Mouse (Mus musculus): Measurements from ENCODE around the gene Larp1. TPM values are rescaled to one million over a fixed set of nuclear protein-coding genes. Genes with fewer than 3 reads are reported as not detected.
"Not testable (repeated sequence)": the region's sequence is repeated elsewhere in the genome, so short reads cannot be mapped to it uniquely, and the experiment has no call there.

Gene Larp1
- polyA plus RNA-seq, 1 experiment from 2014 or later = 19.0 TPM

DNA sequence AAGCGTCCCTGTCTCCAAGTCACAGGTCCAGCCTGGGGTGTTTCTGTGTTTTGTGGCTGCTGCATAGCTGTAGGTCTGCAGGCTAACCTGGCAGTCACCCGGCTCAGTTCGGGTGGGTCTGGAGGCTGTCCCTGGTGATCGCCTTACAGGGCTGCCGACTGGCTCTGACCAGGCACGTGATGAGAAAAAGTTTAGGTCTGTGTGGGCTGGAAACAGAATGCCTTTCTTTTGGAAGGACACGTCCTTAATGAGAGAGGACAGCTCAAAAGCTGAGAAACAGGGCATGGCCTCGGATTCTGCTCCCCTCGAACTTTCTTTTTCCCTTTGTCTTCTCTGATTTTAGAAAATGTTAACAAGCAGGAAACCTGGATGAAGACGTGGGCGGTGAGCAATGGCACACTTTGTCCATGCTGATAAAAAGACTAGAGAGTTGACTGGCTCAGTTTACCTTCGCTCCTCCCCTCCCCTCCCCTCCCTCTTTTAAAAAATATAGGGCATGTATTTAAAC lies 84.2 kb downstream of the Larp1 start, which contains the start of gene Gm12248:
TSS of gene Gm12248 (minus strand) at position 114 of the 508 bp plus-strand sequence.
- Histone ChIP-seq H3K4me3 (peak within 1 kb of the TSS; percentile 11), H3K4me1 (peaks cover 6% of the 10 kb centered on the region; the same call in 1 of the 2 replicates), H3K4me2 (peak within 1 kb of the TSS; percentile 48), H3K27me3 (peaks cover 5% of the 10 kb centered on the region; the same call in 1 of the 2 replicates), H3K9ac (peak within 1 kb of the TSS; percentile 15; the same call in 1 of the 2 replicates), H3K36me3 (no peaks in the 10 kb centered on the region), H3K27ac (no peak within 1 kb of the TSS), H3K9me3 (no peaks in the 10 kb centered on the region)
- peak; percentile 74; the same call in 1 of the 2 replicates for ATAC-seq (ENCODE audit: borderline replicate concordance, extremely low read depth, low FRiP score, low TSS enrichment)
- 13% methylated on average over 12 of the region's 12 CpGs for WGBS

DNA sequence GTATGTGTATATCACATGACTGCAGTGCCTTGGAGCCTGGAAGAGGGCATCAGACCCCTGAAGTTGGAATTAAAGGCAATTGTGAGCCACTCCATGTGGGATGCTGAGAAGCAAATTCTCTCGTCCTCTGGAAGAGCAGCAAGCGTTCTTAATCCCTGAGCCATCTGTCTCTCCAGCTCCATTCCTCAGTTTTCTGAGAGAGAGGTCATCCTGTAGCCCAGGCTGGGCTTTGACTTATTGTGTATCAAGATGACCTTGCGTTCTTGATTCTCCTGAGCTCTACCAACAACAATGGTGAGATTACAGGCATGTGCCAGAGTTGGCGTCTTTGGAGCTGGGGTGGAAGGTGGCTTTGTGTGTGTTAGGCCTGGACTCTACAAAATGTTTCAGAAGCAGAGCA lies 85.9 kb downstream of the Larp1 start:
- Histone ChIP-seq H3K4me2 (no peak overlapping the region), H3K4me1 (peaks cover 6% of the 10 kb centered on the region; the same call in 1 of the 2 replicates), H3K9me3 (no peaks in the 10 kb centered on the region), H3K27me3 (peaks cover 15% of the 10 kb centered on the region; the same call in 1 of the 2 replicates), H3K9ac (no peak overlapping the region), H3K36me3 (no peaks in the 10 kb centered on the region), H3K27ac (no peak overlapping the region), H3K4me3 (no peak overlapping the region)
- ATAC-seq (ENCODE audit: borderline replicate concordance, extremely low read depth, low FRiP score, low TSS enrichment) = no peak
- WGBS = 74% methylated on average over 4 of the region's 4 CpGs

DNA sequence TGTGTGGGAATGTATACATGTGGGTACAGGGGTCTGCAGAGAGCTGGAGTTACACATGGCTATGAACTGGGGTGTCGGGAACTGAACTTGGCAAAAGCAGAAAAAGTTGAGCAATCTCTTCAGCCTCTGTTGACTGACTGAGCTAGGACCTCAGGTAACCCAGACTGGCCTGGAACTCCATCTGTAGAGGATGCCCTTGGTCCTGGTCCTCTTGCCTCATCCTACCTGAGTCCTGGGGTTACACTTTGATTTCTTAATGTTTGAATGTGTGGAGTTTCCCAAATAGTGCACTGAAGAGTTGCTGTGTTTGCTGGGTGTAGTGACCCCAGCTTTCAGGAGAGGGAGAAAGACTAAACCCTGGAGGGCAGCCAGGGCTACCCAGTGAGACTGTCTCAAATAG lies 86.7 kb downstream of the Larp1 start:
- Histone ChIP-seq H3K4me1 (peaks cover 6% of the 10 kb centered on the region; the same call in 1 of the 2 replicates), H3K27me3 (peaks cover 15% of the 10 kb centered on the region; the same call in 1 of the 2 replicates), H3K4me2 (no peak overlapping the region), H3K27ac (no peak overlapping the region), H3K36me3 (no peaks in the 10 kb centered on the region), H3K4me3 (no peak overlapping the region), H3K9me3 (no peaks in the 10 kb centered on the region), H3K9ac (no peak overlapping the region)
- 83% methylated on average over 1 of the region's 1 CpGs for WGBS
- ATAC-seq (ENCODE audit: borderline replicate concordance, extremely low read depth, low FRiP score, low TSS enrichment) = no peak

DNA sequence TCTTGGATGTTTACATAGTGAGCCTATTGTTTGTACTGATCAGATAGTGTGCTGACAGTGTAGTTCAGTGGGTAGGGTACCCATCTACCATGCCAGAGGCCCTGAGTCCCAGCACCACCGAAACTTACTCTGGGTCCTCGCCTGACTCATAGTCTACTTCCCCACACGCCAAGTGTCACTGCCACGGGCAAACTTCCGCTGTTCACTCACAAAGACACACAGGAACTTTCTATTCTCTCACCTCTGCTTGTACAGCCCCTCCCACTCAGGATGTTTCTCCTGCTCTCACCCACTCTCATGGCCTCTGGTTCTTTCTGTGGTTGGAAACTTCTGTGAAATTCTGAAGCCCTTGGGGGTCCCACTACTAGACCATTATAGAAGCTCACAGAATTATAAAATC lies 87.3 kb downstream of the Larp1 start:
- no peaks in the 10 kb centered on the region for H3K9me3 ChIP-seq
- no peaks in the 10 kb centered on the region for H3K36me3 ChIP-seq
- peaks cover 6% of the 10 kb centered on the region; the same call in 1 of the 2 replicates for H3K4me1 ChIP-seq
- H3K9ac ChIP-seq = no peak overlapping the region
- peaks cover 15% of the 10 kb centered on the region; the same call in 1 of the 2 replicates for H3K27me3 ChIP-seq
- WGBS = 51% methylated on average over 5 of the region's 5 CpGs
- H3K4me3 ChIP-seq = no peak overlapping the region
- H3K4me2 ChIP-seq = no peak overlapping the region
- ATAC-seq (ENCODE audit: borderline replicate concordance, extremely low read depth, low FRiP score, low TSS enrichment) = no peak
- no peak overlapping the region for H3K27ac ChIP-seq

DNA sequence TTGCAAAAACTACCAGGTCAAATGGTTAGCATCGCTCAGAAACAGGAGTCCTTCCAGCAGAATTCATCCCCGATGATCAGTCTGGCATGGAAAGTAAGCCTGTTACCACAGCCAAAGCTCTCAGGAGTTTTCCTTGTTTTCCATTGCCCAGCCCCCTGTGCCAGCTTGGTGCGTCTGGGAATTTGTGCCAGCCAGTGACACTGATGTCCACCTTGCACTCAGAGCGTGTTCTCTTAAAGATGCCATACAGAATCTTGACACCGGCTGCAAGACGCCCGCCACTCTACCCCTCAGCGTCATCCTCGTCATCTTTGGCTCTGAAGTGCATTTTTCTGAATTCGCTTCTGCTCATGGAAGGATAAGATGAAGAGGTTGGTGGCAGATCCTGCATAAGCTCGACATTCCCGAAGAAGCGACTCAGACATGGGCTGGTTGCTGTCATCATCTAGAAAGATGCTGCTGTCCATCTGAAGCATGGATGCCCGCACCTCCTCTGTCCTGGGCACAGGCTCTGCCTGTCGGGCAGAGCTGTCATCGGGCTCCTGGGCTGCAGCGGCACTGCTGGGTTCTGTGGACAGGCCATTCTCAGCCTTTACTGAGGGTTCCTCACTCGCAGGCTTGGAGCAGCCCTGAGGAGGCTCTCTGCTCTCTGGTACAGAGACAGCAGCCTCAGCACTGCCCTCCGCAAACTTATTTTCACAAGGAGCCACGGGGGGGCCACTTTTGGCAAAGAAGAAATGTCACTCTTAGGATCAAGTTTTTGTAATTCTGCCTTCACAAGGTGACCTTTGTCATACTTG lies 88.2 kb downstream of the Larp1 start:
- H3K27me3 ChIP-seq = peaks cover 15% of the 10 kb centered on the region; the same call in 1 of the 2 replicates
- no peak overlapping the region for H3K27ac ChIP-seq
- H3K36me3 ChIP-seq = no peaks in the 10 kb centered on the region
- H3K4me3 ChIP-seq = peak overlapping the region; percentile 40
- 36% methylated on average over 20 of the region's 20 CpGs for whole genome bisulfite sequencing
- H3K9ac ChIP-seq = no peak overlapping the region
- H3K4me2 ChIP-seq = peak overlapping the region; percentile 81
- peaks cover 6% of the 10 kb centered on the region; the same call in 1 of the 2 replicates for H3K4me1 ChIP-seq
- ATAC-seq (ENCODE audit: borderline replicate concordance, extremely low read depth, low FRiP score, low TSS enrichment) = no peak
- H3K9me3 ChIP-seq = no peaks in the 10 kb centered on the region

DNA sequence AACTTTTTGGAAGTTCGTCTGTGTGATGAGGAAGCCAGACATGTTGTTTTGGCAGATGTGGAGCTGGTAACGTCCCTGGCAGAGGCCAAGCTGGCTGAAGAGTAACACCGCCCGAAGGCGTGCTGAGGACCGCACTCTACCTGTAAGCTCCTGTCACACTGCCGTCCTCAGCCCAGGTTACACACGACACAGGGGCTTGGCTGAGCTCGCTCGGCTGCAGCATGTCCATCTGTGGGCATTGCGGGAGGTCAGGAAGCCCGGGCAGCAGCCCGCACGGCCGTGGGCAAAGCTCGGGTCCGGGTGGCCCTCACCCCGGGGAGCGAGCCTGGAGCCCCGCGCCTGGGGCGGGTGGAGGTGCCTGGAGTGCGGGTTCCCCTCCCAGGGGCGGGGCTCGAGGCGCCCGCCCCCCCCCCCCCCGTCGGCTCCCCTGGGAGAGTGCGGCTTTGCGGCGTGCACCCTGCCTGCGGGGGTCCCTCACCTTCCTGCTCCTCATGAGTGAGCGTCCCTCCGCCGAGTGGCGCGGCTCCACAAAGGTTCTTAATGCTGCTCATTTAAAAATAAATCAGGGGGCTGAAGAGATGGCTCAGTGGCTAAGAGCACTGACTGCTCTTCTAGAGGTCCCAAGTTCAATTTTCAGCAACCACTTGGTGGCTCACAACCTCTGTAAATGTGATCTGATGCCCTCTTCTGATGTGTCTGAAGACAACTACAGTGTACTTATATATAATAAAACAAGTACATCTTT lies 88.9 kb downstream of the Larp1 start:
- ATAC-seq (ENCODE audit: borderline replicate concordance, extremely low read depth, low FRiP score, low TSS enrichment) = peak; percentile 32; the same call in 1 of the 2 replicates
- peak overlapping the region; percentile 40 for H3K4me3 ChIP-seq
- no peaks in the 10 kb centered on the region for H3K9me3 ChIP-seq
- H3K9ac ChIP-seq = 0 out of 2 replicates have a peak overlapping the region, but pooled peaks have one; percentile 11
- WGBS = 2% methylated on average over 32 of the region's 38 CpGs
- no peaks in the 10 kb centered on the region for H3K36me3 ChIP-seq
- H3K4me1 ChIP-seq = peaks cover 3% of the 10 kb centered on the region; the same call in 1 of the 2 replicates
- H3K27me3 ChIP-seq = peaks cover 15% of the 10 kb centered on the region; the same call in 1 of the 2 replicates
- H3K4me2 ChIP-seq = peak overlapping the region; percentile 81
- no peak overlapping the region for H3K27ac ChIP-seq

DNA sequence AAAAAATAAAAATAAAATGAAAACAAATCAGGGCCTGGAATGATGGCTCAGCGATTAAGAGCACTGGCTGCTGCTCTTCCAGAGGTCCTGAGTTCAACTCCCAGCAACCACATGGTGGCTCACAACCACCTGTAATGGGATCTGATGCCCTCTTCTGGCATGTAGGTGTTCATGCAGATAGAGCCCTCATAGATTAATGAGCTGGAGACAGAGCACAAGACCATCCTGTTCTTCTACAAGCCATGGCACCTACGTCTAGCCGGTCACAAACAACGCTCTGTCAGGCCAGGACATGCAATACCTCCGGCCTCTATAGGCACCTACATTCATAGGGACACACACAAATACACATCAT lies 89.5 kb downstream of the Larp1 start:
- H3K9ac ChIP-seq; H3K36me3 ChIP-seq; ATAC-seq (ENCODE audit: borderline replicate concordance, extremely low read depth, low FRiP score, low TSS enrichment); H3K27ac ChIP-seq; H3K4me1 ChIP-seq; H3K9me3 ChIP-seq: not testable (repeated sequence)
- H3K27me3 ChIP-seq = peaks cover 15% of the 10 kb centered on the region; the same call in 1 of the 2 replicates
- H3K4me2 ChIP-seq = peak overlapping the region; percentile 81; the same call in 1 of the 2 replicates
- 58% methylated on average over 5 of the region's 5 CpGs for WGBS
- peak overlapping the region; percentile 40; the same call in 1 of the 2 replicates for H3K4me3 ChIP-seq

DNA sequence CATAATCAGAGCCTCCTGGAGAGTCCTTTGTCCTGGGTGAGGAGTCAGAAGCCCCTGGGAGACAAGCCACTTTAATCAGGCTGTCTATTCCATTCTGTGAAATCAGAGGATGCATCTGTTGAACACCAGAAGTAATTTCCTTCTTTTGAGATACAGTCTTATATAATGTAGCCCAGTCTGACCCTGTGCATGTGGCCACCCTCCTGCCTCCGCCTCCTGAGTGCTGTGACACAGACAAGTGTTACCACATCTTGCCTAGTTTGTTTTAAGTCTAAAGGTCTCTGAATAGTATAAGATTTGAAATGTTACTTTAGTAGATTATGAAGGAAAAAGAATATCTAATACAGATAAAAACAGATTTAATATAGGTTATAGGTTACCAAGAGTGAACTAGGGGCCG lies 91.1 kb downstream of the Larp1 start:
- H3K4me2 ChIP-seq = no peak overlapping the region
- 93% methylated on average over 2 of the region's 2 CpGs for WGBS
- H3K9me3 ChIP-seq = no peaks in the 10 kb centered on the region
- no peak overlapping the region for H3K27ac ChIP-seq
- no peak overlapping the region for H3K4me3 ChIP-seq
- no peak overlapping the region for H3K9ac ChIP-seq
- H3K4me1 ChIP-seq = peaks cover 8% of the 10 kb centered on the region
- no peaks in the 10 kb centered on the region for H3K36me3 ChIP-seq
- H3K27me3 ChIP-seq = peaks cover 15% of the 10 kb centered on the region; the same call in 1 of the 2 replicates
- no peak for ATAC-seq (ENCODE audit: borderline replicate concordance, extremely low read depth, low FRiP score, low TSS enrichment)

DNA sequence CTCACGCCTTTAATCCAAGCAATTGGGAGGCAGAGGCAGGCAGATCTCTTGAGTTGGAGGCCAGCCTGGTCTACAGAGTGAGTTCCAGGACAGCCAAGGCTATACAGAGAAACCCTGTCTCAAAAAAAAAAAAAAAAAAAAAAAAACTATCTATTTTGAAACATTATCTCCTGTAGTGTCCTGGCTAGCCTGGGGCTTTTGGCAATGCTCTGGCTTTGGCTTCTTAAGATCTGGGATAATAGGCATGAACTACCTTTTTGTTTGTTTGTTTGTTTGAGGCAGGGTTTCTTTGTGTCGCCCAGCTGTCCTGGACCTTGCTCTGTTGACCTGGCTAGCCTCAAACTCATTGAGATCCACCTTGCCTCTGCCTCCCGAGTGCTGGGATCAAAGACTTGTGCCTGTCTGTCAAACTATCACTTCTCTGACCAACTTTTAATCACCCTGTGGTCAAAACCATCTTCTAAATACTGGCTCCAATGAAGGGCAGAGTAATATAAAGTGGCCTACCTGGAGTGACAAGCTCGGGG lies 92.4 kb downstream of the Larp1 start:
- WGBS = 66% methylated on average over 4 of the region's 4 CpGs
- Histone ChIP-seq H3K4me2 (no peak overlapping the region), H3K36me3 (no peaks in the 10 kb centered on the region), H3K27me3 (peaks cover 15% of the 10 kb centered on the region; the same call in 1 of the 2 replicates), H3K9ac (no peak overlapping the region), H3K4me1 (peaks cover 13% of the 10 kb centered on the region), H3K4me3 (no peak overlapping the region), H3K9me3 (no peaks in the 10 kb centered on the region), H3K27ac (no peak overlapping the region)
- no peak for ATAC-seq (ENCODE audit: borderline replicate concordance, extremely low read depth, low FRiP score, low TSS enrichment)

DNA sequence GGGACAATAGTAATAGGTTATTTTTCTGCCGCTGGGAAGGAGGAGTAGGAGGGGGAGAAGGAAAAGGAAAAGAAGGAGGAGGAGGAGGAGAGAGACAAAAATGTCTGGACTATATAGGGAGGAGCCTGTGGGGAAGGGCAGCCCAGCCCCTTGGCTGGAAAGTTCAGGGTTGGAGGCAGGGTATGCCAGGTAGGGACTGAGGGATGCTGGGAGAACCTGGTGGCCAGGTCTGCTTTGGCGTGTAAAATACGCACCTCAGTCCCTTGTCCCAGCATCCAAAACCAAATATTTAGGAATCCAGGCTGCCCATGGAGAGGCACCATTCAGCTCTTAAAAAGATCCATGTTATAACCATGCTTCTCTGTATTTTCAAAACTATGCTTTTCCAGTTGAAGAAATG lies 93.3 kb downstream of the Larp1 start:
- H3K27ac ChIP-seq = no peak overlapping the region
- H3K4me1 ChIP-seq = peaks cover 13% of the 10 kb centered on the region
- H3K9ac ChIP-seq = no peak overlapping the region
- no peaks in the 10 kb centered on the region for H3K36me3 ChIP-seq
- peaks cover 11% of the 10 kb centered on the region; the same call in 1 of the 2 replicates for H3K27me3 ChIP-seq
- no peak overlapping the region for H3K4me3 ChIP-seq
- 66% methylated on average over 3 of the region's 3 CpGs for WGBS
- no peak overlapping the region for H3K4me2 ChIP-seq
- H3K9me3 ChIP-seq = no peaks in the 10 kb centered on the region
- no peak for ATAC-seq (ENCODE audit: borderline replicate concordance, extremely low read depth, low FRiP score, low TSS enrichment)

DNA sequence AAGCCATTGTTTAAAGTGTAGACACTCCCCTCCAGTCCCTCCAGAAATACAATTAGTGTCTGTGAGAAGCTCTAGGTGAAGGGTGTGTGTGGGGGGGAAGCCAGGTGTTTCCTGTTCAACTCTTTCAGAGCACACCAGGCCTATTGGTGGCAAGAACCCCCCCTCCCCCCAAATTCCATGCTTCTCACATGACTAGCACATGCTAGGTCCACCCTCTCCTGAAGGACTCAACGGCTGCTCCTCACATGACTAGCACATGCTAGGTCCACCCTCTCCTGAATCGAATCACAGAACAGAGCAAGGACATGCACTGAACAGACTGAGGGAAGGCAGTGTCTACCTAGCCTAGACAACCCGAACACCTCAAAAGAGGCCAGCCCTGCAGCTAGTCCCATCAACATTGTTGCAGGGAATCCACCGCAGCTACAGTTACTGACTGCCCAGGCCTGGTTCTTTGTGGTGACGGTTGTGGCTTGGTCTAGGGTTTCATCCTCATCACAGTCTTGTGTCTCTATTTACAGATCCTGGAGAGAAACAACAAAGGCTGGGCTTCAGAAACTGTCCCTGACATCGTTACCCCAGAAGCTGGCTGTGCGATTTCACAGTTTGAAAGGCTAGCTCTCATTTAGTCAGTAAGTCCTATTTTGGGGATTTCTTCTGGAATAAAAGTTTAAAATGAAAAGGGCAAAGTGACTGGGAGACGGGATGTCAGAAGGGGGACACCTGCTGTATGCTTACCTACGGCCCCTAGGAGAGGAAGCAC lies 93.9 kb downstream of the Larp1 start:
- H3K9me3 ChIP-seq = no peaks in the 10 kb centered on the region
- H3K4me3 ChIP-seq = peak overlapping the region; percentile 90; the same call in 1 of the 2 replicates
- H3K27me3 ChIP-seq = 0 out of 2 replicates have a peak, but pooled peaks cover 10% of the 10 kb centered on the region
- 83% methylated on average over 9 of the region's 9 CpGs for WGBS
- no peak for ATAC-seq (ENCODE audit: borderline replicate concordance, extremely low read depth, low FRiP score, low TSS enrichment)
- H3K4me1 ChIP-seq = peaks cover 14% of the 10 kb centered on the region
- H3K9ac ChIP-seq = no peak overlapping the region
- H3K36me3 ChIP-seq = no peaks in the 10 kb centered on the region
- peak overlapping the region; percentile 1; the same call in 1 of the 2 replicates for H3K27ac ChIP-seq
- peak overlapping the region; percentile 63 for H3K4me2 ChIP-seq
